Mouse (Mus musculus) megakaryocyte, embryonic 14.5 days (primary cell): ENCODE measurements around the gene Pkmyt1. TPM values are rescaled to one million over a fixed set of nuclear protein-coding genes. Genes with fewer than 3 reads are reported as not detected.
"Not testable (repeated sequence)": the region's sequence is repeated elsewhere in the genome, so short reads cannot be mapped to it uniquely, and the experiment has no call there.

ENCODE experiments used
- H3K27me3 ChIP-seq: replicated peaks from 2 replicates; pipeline ENCODE3; 2012; ENCODE audit warnings: inconsistent platforms
- H3K36me3 ChIP-seq: replicated peaks from 2 replicates; pipeline ENCODE3; 2012; ENCODE audit warnings: low read length, inconsistent platforms, mixed read lengths
- H3K4me1 ChIP-seq: 2 replicates; pipeline ENCODE4 v1.6.1; 2012; ENCODE audit warnings: inconsistent platforms
- H3K4me3 ChIP-seq: replicated peaks from 2 replicates; pipeline ENCODE3; 2012; ENCODE audit warnings: moderate library complexity, mild to moderate bottlenecking, inconsistent platforms
- H3K9me3 ChIP-seq: 2 replicates; pipeline ENCODE4 v1.6.1; 2012; ENCODE audit warnings: inconsistent platforms
- FLI1 ChIP-seq: IDR thresholded peaks from 2 replicates; pipeline ENCODE4 v1.6.1; 2012; ENCODE audit warnings: low read length, inconsistent platforms, mixed read lengths
- GATA1 ChIP-seq: IDR thresholded peaks from 3 replicates; pipeline ENCODE4 v1.6.1; 2012; ENCODE audit warnings: mixed read lengths, low read length, inconsistent platforms, borderline replicate concordance
- polyA plus RNA-seq: library from polyadenylated mRNA; stranded (reverse); fragments of >175 nt; gene quantifications from 2 replicates; pipeline ENCODE4 v1.2.3, GENCODE M21; 2012; ENCODE audit warnings: low replicate concordance; ENCODE audit not compliant: insufficient read depth

Gene Pkmyt1
- polyA plus RNA-seq, 1 experiment: 43.9 TPM

GRCm38 (mm10) chr17:23758801-23759200, 32.7 kb downstream of the Pkmyt1 start:
- peaks cover 15% of the 10 kb centered on the region for H3K4me1 ChIP-seq
- H3K27me3 ChIP-seq: no peaks in the 10 kb centered on the region
- H3K9me3 ChIP-seq: no peaks in the 10 kb centered on the region
- TF ChIP-seq FLI1 (no peak), GATA1 (no peak)
- no peak overlapping the region for H3K4me3 ChIP-seq
- H3K36me3 ChIP-seq: peaks cover 78% of the 10 kb centered on the region

GRCm38 (mm10) chr17:23760231-23760630, 34.1 kb downstream of the Pkmyt1 start:
- TF ChIP-seq GATA1: no peak
- TF ChIP-seq FLI1: no peak
- no peaks in the 10 kb centered on the region for H3K27me3 ChIP-seq
- peaks cover 75% of the 10 kb centered on the region for H3K36me3 ChIP-seq

GRCm38 (mm10) chr17:23761155-23761554, 35.0 kb downstream of the Pkmyt1 start:
- Histone ChIP-seq H3K27me3 (no peaks in the 10 kb centered on the region), H3K4me1 (peaks cover 9% of the 10 kb centered on the region), H3K9me3 (no peaks in the 10 kb centered on the region), H3K4me3 (no peak overlapping the region), H3K36me3 (peaks cover 66% of the 10 kb centered on the region)
- TF ChIP-seq FLI1: no peak
- TF ChIP-seq GATA1: no peak

More at GRCm38 (mm10) chr17:23760231-23760630, 34.1 kb downstream of the Pkmyt1 start:
- Histone ChIP-seq H3K9me3 (no peaks in the 10 kb centered on the region), H3K4me1 (peaks cover 16% of the 10 kb centered on the region), H3K4me3 (no peak overlapping the region)

- Histone ChIP-seq H3K4me3 (no peak overlapping the region), H3K9me3 (no peaks in the 10 kb centered on the region), H3K27me3 (no peaks in the 10 kb centered on the region), H3K36me3 (peaks cover 50% of the 10 kb centered on the region), H3K4me1 (peaks cover 7% of the 10 kb centered on the region)
- TF ChIP-seq FLI1 (no peak), GATA1 (no peak)
Observed at GRCm38 (mm10) chr17:23762976-23763375, 36.8 kb downstream of the Pkmyt1 start.

- Histone ChIP-seq H3K9me3 (no peaks in the 10 kb centered on the region), H3K36me3 (peaks cover 6% of the 10 kb centered on the region), H3K4me1 (peaks cover 24% of the 10 kb centered on the region), H3K27me3 (no peaks in the 10 kb centered on the region), H3K4me3 (peak overlapping the region; percentile 96)
- TF ChIP-seq FLI1 (no peak), GATA1 (no peak)
Observed at GRCm38 (mm10) chr17:23770493-23770892, 44.4 kb downstream of the Pkmyt1 start.

- Histone ChIP-seq H3K9me3 (no peaks in the 10 kb centered on the region), H3K4me1 (peaks cover 24% of the 10 kb centered on the region), H3K4me3 (peak overlapping the region; percentile 96), H3K36me3 (peaks cover 6% of the 10 kb centered on the region), H3K27me3 (no peaks in the 10 kb centered on the region)
- TF ChIP-seq GATA1: no peak
- TF ChIP-seq FLI1: no peak
Observed at GRCm38 (mm10) chr17:23770896-23771283, 44.8 kb downstream of the Pkmyt1 start.

GRCm38 (mm10) chr17:23771284-23772218, 45.4 kb downstream of the Pkmyt1 start, which contains the start of gene Flywch1:
TSS of gene Flywch1 (minus strand) at chr17:23771602.
- H3K27me3 ChIP-seq: no peaks in the 10 kb centered on the region

GRCm38 (mm10) chr17:23772219-23772556, 46.1 kb downstream of the Pkmyt1 start:
- H3K27me3 ChIP-seq, H3K36me3 ChIP-seq, H3K4me3 ChIP-seq, H3K9me3 ChIP-seq: not testable (repeated sequence)
- peaks cover 34% of the 10 kb centered on the region for H3K4me1 ChIP-seq

More at GRCm38 (mm10) chr17:23771284-23772218, 45.4 kb downstream of the Pkmyt1 start, which contains the start of gene Flywch1:
- Histone ChIP-seq H3K4me1 (peaks cover 28% of the 10 kb centered on the region), H3K9me3 (no peaks in the 10 kb centered on the region), H3K36me3 (peaks cover 6% of the 10 kb centered on the region), H3K4me3 (peak within 1 kb of the TSS; percentile 96)
- no peak for TF ChIP-seq FLI1
- no peak for TF ChIP-seq GATA1

- TF ChIP-seq FLI1 (no peak), GATA1 (no peak)
- Histone ChIP-seq H3K4me1 (peaks cover 49% of the 10 kb centered on the region), H3K36me3 (peaks cover 3% of the 10 kb centered on the region), H3K4me3 (no peak overlapping the region), H3K27me3 (no peaks in the 10 kb centered on the region), H3K9me3 (no peaks in the 10 kb centered on the region)
Observed at GRCm38 (mm10) chr17:23773676-23774075, 47.5 kb downstream of the Pkmyt1 start.

- Histone ChIP-seq H3K36me3 (peaks cover 2% of the 10 kb centered on the region), H3K4me3 (peak overlapping the region; percentile 31), H3K9me3 (no peaks in the 10 kb centered on the region), H3K4me1 (peaks cover 52% of the 10 kb centered on the region), H3K27me3 (no peaks in the 10 kb centered on the region)
- TF ChIP-seq GATA1 (no peak), FLI1 (no peak)
Observed at GRCm38 (mm10) chr17:23774090-23774489, 48.0 kb downstream of the Pkmyt1 start.
